Mouse (Mus musculus) gastrocnemius, postnatal 10 days (tissue): ENCODE results near the gene Olfr1097. TPM values are rescaled to one million over a fixed set of nuclear protein-coding genes. Genes with fewer than 3 reads are reported as not detected.

Experiments used
- DNase-seq: peaks from one replicate; pipeline ENCODE4 v3.0.0; 2021; ENCODE audit warnings: mixed read lengths
- long read RNA-seq, 2 experiments: library from polyadenylated mRNA; stranded (forward); transcript quantifications; one replicate each; pipeline ENCODE4 v2.0.0; 2021
- total RNA-seq, 2 experiments: library from RNA; stranded (reverse); gene quantifications; 2 replicates each; pipeline ENCODE4 v1.2.3; 2021

The Olfr1097 gene
- not detected for total RNA-seq
- long read RNA-seq, experiment 1, result 0 reads
- long read RNA-seq, experiment 2, result 0 reads

DNA sequence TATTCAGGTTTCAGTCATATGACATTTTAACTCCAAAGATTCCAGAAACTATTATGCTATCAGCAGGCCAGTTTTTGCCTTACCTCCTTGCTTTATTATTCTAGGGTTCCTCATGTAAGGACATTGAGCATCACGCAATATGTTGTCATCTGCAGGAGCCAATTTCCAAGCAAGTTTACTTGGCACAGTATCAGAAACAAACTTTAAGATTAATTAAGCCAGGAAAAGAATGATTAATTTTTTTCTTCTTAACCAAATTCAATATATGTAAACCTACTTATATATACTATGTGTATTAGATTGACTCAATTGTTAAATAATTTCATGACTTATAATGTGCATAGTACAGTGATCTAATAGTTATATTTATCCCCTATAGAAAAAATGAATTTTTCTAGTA is at the start of gene Olfr1097:
TSS of gene Olfr1097 (minus strand) at position 101 of the 400 bp plus-strand sequence.
- no peak for DNase-seq

DNA sequence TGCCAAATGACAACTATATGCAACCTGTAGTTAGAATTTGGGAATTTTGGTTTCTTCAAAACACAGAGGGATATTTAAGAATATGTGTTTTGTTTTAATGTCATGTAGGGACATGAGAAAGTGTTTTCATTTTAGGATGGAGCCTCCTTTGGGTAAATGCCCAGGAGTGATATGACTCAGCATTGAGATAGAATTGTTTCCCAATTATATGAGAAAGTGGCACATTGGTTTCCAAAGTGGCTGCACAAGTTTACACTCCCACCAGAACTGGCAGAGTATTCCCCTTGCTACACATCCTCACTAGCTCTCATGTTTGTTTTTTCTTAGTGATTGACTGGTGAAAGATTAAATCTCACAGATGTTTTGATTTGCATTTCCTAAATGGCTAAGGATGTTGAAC is 34.5 kb upstream of the Olfr1097 start:
- no peak for DNase-seq

DNA sequence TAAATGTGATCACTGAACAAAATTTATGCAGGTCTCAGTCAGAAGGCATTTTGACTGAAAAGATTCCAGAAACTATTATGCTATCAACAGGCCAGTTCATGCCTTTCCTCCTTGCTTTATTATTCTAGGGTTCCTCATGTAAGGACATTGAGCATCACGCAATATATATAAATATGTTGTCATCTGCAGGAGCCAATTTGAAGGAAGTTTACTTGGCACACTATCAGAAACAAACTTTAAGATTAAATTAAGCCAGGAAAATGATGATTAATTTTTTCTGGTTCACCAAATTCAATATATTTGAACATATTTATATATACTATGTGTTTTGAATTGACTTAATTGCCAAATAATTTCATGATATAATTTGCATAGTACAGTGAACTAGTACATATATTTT is 32.4 kb upstream of the Olfr1097 start, which contains the start of gene Olfr1098:
TSS of gene Olfr1098 (minus strand) at position 101 of the 400 bp plus-strand sequence.
- no peak for DNase-seq

DNA sequence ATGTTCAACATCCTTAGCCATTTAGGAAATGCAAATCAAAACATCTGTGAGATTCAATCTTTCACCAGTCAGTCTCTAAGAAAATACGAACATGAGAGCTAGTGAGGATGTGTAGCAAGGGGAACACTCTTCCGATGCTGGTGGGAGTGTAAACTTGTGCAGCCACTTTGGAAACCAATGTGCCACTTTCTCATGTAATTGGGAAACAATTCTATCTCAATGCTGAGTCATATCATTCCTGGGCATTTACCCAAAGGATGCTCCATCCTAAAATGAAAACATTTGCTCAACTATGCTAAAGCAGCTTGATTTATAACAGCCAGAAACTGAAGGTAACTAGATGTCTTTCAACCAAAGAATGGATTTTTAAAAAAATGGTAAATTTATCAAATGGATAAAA is 13.6 kb upstream of the Olfr1097 start:
- no peak for DNase-seq

DNA sequence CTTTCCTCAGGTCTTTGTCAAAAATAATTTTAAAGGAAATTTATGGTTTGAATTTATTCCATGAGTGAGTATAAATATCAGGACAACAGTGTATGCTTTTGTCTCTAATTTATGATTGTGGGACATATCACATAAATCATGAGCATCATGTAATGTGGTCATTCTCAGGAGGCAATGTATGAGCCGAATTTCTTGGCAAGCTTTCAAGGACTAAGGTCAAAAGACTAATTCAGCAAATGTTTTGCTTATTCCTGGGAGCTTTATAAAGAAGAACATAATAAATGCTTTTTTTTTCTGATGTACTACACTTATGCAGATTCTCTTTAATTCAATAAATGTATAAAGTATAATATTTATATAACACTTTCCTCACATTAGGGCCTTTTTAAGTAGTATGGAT is 17.3 kb downstream of the Olfr1097 start, which contains the start of gene Gm13723:
TSS of gene Gm13723 (minus strand) at position 101 of the 400 bp plus-strand sequence.
- DNase-seq, result no peak

DNA sequence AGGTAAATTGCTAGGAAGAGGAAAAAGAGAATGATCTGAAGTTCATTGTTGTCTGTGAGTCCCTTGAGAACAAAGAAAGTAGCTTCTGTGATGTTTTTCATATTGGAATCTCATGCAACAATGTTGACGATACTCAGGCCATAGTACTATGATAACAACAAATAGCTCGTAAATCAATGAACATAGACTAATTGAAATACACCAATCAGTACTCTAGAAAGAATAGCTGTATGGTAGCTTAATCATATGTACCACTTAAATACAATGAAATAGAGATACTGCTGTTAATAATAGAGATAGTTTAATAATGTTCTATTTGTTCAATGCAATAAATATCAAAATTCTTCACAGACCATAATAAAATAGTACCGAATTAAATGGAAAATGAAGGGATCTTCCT is 40.4 kb downstream of the Olfr1097 start, which contains the start of gene Olfr1095:
TSS of gene Olfr1095 (minus strand) at position 101 of the 400 bp plus-strand sequence.
- DNase-seq, result no peak

Other genes starting within 250 kb of the Olfr1097 start
- gene Olfr1085, start 230.2 kb downstream of the Olfr1097 start, total RNA-seq, result not detected
- not detected for gene Olfr1086, start 212.1 kb downstream of the Olfr1097 start, total RNA-seq
- not detected for gene Olfr1087, start 193.8 kb downstream of the Olfr1097 start, total RNA-seq
- gene Olfr1089, start 158.5 kb downstream of the Olfr1097 start, total RNA-seq, result not detected
- gene Olfr1090, start 133.2 kb downstream of the Olfr1097 start, total RNA-seq, result not detected
- gene Olfr1093, start 109.7 kb downstream of the Olfr1097 start, total RNA-seq, result not detected
- not detected for gene Olfr141, start 82.2 kb downstream of the Olfr1097 start, total RNA-seq
- gene Olfr1094, start 67.6 kb downstream of the Olfr1097 start, total RNA-seq, result not detected
- gene Olfr1095, start 40.5 kb downstream of the Olfr1097 start, total RNA-seq, result not detected
- gene Gm13723, start 17.4 kb downstream of the Olfr1097 start, total RNA-seq, result not detected
- gene Olfr1098, start 32.3 kb upstream of the Olfr1097 start, total RNA-seq, result not detected
- not detected for gene Olfr1099, start 68.5 kb upstream of the Olfr1097 start, total RNA-seq
- gene Olfr1100, start 87.7 kb upstream of the Olfr1097 start, total RNA-seq, result not detected
- gene Olfr1101, start 99.0 kb upstream of the Olfr1097 start, total RNA-seq, result not detected
- not detected for gene Olfr1102, start 106.2 kb upstream of the Olfr1097 start, total RNA-seq
- gene Olfr1104, start 134.9 kb upstream of the Olfr1097 start, total RNA-seq, result not detected
- not detected for gene Olfr1105, start 144.3 kb upstream of the Olfr1097 start, total RNA-seq
- not detected for gene Olfr1106, start 160.1 kb upstream of the Olfr1097 start, total RNA-seq
- not detected for gene Olfr1107, start 183.6 kb upstream of the Olfr1097 start, total RNA-seq
- gene Olfr1109, start 203.8 kb upstream of the Olfr1097 start, total RNA-seq, result not detected
- not detected for gene Olfr259, start 222.4 kb upstream of the Olfr1097 start, total RNA-seq
- not detected for gene Olfr1110, start 248.1 kb upstream of the Olfr1097 start, total RNA-seq